Mouse (Mus musculus) heart, postnatal 10 days (tissue): ENCODE results near the gene Syn2. TPM values are rescaled to one million over a fixed set of nuclear protein-coding genes. Genes with fewer than 3 reads are reported as not detected.

ENCODE experiments used
- DNase-seq, 2 experiments: peaks; one replicate each; pipeline ENCODE4 v3.0.0; 2021
- intact Hi-C: fragments of 180-260 bp; cut with DNase I; formaldehyde crosslinking; loops from one replicate; pipeline ENCODE4 v1.15.1; 2025
- total RNA-seq, 2 experiments: library from RNA; stranded (reverse); gene quantifications; 2 replicates each; pipeline ENCODE4 v1.2.3; 2021

Gene Syn2
- total RNA-seq: 1 to 10 TPM; 4.7 to 4.8 TPM

DNA sequence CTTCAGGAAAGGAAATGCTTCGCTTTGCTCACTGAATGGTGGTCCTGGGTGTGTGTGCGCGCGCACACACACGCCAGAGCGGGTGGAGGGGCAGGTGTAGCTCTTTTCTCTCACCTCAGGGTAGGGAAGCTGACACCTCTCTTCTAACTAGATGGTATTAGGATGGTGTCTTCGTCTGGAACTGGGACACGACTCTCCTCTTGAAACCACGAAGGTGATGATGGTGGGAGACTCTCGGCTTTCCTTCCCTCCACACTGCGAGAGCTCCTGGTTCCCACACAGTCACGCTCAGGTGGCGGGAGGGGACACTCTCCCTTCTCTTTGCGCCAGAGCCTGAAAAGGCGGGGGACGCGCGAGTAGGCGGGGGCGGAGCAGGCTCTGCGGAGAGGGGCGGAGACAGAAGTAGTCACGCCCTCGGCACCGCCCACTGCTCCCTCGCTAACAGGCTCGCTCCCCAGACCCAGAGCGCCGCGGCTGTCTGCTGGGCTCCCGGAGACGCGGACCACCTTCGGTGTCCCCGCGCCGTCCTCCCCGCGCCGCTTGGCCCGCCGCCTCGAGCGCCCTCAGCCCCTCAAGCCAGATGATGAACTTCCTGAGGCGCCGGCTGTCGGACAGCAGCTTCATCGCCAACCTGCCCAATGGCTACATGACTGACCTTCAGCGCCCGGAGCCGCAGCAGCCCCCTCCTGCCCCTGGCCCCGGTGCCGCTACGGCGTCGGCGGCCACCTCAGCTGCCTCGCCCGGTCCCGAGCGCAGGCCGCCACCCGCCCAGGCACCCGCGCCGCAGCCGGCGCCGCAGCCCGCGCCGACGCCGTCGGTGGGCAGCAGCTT, at the start of gene Syn2:
Syn2 (plus strand) TSS at position 402 of the 831 bp plus-strand sequence.
- peak; percentile 71 to 75 for DNase-seq
- intact Hi-C loops: no loop called here

DNA sequence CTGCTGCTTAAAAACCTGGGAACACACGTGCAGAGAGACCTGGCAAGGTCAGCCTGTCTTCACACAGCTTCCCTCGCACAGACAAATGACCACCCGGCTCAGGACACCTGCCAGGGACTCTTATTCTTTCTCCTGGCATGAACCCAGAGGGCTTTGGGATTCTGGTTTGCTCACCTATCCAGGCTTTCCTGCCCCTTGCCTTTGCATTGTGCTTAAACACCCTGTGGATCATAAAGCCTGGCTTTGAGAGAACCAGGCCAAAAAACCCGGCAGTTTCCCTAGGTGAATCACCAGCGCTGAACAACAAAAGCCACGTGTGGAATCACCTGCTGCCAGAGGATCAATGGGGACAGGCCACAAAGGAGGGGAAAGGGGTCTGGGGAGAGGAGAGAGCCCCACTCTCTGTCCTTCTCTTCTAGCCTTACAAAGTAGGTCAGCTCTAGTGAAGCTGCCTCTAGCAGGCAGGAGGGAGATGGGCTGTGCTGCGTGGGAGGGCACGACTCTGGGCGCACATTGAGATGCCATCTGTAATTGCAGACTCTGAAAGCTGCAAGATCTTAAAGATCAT, 49.3 kb upstream of the Syn2 start:
- DNase-seq: no peak
- intact Hi-C loops: no loop called here

DNA sequence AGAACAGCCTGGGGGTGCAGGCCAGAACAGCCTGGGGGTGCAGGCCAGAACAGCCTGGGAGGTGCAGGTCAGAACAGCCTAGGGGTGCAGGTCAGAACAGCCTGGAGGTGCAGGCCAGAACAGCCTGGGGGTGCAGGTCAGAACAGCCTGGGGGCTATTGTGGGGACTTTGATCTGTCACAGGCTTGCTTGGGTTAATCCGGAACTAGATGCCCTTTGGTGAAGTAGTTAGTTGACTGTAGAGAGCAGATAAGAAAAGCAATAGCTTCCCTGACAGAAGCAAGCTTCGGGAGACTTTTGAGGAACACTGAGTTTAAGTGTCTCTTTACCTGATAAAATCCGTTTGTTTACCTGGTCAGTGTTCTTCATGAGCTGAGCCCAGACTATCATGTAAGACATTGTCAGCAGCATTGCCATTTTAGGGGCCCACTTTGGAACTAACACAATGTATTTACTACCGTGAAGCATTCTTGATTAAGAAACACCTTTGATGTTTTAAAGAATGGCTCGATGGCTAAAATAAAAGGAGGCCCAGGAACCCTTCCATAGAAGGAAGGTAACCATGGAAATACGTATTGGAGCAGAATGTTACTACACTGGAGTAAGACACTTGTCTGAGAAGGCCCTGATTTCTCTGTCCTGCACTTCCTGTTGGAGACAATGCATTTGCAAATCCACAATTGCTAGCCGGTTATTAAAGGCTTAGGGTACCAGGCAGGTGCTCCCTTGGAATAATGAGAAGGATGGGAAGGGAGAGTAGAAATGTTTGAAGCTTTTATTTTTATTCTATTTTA, 46.2 kb upstream of the Syn2 start:
- DNase-seq: no peak
- intact Hi-C loops: no loop called here

DNA sequence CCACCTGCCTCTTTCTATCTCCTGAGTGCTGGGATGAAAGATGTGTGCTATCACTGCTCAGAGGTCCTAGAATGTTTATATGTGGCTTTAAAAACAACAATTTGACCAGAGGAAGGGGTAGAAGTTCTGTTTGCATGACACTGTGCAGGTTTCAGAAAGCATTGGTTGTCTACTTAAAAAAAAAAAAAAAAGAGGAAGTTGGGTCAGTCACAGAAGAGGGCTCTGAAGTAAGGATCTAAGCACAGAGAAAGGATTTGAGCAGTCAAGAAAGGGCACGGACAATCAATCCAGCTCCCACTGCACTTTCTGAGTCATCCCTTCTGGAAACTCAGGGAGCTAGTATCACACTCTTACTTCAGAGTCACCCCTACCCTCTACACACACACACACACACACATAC, 43.0 kb upstream of the Syn2 start:
- DNase-seq: no peak
- intact Hi-C loops: no loop called here

DNA sequence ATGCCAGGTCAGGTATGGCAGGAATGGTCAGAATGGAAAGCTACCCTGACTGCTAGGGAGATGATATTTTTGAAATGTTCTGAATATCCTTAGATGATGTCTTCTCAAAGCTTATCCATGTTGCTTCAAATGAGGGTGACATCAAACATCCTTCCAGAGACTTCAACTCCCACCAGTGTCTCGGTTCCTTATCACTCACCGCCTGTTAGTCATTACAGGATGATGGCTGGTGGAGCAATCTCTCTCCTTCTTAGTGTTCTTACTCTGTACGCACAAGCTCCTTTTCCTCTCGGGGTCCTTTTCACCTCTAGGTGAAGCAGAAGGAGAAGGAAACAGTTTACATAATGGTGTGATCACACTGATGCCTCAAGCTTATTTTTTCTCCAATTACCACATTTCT, 32.2 kb upstream of the Syn2 start:
- no peak for DNase-seq
- intact Hi-C loops: no loop called here

- DNase-seq: no peak
- intact Hi-C loops: no loop called here
Observed at GRCm38 (mm10) chr6:115111426-115111825, 23.3 kb upstream of the Syn2 start.

DNA sequence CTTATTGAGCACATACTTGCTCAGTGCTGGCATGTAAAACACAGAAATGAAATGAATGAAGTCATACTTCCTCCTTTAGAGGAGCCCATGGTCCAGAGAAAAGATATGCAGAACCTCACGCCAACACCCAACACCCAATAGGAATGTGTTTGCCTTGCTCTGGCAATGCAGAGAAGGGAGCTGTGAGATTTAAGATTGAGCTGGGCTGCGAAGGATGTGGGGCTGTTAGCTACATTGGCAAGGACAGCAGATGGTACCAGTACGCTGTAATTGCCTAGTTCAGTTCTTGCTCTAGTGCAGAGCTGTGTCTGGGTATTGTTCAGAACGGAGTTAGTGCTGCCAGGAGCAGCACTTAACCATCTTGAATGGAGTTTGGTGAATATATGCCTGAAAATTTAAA, 12.5 kb upstream of the Syn2 start:
- DNase-seq: no peak
- intact Hi-C loops: no loop called here

GRCm38 (mm10) chr6:115123262-115124201, 11.2 kb upstream of the Syn2 start:
- intact Hi-C loops: no loop called here
- peak; percentile 11 to 28 for DNase-seq

DNA sequence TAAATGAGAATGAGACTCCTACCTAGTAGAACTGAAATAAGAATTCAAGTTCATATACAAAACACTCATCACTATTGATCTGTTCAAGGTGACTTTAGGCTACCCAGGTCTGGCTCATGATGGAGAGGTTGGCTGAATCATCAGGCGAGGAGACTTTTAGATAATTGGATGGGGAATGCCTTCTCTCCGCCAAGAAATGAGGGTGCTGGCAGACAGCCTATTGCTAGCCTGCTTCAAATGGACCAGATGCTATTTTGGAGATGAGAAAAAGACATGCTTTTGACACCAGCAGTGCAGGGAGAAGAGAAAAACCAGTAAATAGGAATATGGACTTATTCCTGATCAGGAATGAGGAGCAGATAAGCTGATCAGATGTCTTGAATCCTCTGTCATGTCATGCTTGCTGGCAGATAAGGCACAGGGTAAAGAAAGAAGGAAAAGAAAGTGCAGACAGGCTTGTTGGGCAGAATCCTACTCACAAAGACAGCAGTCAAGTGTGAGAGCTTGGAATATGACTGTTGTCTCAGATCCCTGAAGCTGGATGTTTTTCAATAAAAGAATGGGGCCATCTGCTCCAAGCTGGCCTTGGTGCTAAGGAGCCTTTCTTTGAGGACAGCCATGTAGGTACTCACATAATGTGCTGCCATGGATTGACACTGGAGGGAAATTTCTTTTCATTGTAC, 9.9 kb upstream of the Syn2 start:
- intact Hi-C loops: no loop called here
- peak; percentile 49 to 64 for DNase-seq

DNA sequence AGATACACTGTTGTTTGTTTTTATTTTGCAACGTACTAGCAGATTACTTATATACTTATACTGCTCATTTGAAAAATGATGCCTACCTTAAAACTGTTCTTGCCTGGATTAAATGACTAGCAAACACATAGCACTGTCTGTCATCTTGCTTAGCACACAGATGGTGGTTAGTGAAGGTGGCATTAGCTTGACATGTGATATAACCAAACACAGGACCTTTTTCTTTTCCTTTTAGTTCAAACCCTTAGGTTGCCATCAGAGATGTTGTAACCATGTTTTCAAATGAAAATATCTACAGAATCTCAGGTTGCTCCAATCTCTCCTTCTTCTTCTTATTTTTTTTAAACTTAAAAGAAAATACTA, 9.4 kb upstream of the Syn2 start:
- intact Hi-C loops: no loop called here
- no peak for DNase-seq

- intact Hi-C loops: no loop called here
- peak in 1 of 2 experiments; percentile 4 for DNase-seq
Observed at GRCm38 (mm10) chr6:115126232-115126785, 8.4 kb upstream of the Syn2 start.

- DNase-seq: no peak
- intact Hi-C loops: no loop called here
Observed at GRCm38 (mm10) chr6:115126851-115127250, 7.9 kb upstream of the Syn2 start.

DNA sequence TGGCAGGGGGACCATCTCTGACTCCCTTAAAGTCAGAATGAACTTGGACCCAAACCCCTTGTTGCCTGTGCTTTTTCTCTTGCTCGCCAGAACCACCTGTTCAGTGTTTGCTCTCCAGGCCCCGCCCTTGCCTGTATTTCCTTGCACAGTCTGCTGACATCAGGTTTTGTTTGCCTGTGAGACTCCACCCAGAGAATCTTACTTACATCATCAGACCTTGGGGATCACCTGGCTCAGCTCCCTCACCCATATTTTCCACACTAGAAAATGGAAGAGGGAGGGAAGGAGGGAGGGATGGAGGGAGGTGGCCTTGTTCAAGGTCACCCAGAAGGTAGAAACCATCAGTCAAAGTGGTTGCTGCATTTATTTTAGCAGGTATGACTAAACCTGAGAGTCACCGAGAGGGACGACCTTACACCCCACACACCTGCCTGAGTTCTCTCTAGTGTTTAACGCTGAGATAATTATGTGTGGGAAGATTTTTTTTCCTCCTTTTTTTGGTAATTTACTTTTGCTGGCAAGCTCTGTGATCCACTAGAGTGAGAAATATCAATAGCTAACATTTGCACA, 7.4 kb upstream of the Syn2 start:
- intact Hi-C loops: no loop called here
- no peak for DNase-seq

DNA sequence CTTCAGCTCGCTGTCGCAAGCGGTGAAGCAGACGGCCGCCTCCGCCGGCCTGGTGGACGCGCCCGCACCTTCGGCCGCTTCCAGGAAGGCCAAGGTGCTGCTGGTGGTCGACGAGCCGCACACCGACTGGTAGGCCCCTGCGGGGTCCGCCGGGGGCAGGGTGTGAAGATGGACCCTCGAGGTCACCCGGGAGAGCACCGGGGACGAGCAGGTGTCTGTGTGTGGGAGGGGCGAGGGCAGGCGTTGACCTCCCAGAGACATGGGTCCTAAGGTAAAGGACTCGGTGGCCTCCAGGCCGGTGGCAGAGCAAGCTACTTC, 589 bp downstream of the Syn2 start:
- no peak for DNase-seq
- intact Hi-C loops: no loop called here

GRCm38 (mm10) chr6:115136156-115136555, 1.5 kb downstream of the Syn2 start:
- intact Hi-C loops: no loop called here
- no peak for DNase-seq

DNA sequence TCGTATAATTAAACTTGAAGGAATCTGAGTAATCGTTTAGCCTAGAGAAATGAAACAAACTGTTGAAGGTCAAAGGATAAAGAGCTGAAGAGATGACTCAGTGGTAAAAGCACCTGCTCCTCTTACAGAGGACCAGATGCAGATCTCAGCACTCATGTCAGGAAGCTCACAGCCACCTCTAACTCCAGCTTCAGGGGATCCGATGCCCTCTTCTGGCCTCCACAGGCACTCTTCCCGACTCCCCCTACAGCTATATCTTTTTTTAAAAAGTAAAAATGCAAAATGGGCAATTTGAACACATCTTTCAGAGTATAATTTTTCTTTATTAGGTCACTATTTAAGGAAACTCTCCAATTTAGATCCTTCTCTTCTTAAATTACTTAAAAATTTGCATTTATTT, 6.7 kb downstream of the Syn2 start:
- DNase-seq: no peak
- intact Hi-C loops: no loop called here

DNA sequence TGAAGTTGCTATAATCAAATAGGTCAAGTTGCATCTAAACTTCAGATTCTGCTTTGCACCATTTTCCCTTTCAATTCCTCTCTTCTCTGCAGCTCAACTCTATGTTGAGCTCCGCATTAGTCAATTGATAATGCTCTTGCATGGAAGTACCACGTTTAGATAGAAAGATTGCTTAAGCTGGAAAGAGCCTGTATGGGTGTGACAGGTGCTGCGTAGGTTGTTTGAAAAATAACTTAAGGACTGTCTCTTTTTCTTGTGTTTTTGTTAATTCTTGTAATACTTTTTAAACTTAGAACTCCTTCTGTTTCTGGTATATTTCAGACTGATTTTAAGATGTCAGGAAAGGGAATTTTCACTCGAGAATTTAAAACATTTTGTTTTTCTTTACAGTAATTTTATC, 26.5 kb downstream of the Syn2 start:
- intact Hi-C loops: no loop called here
- no peak for DNase-seq

GRCm38 (mm10) chr6:115165863-115166470, 31.3 kb downstream of the Syn2 start:
- DNase-seq: no peak
- intact Hi-C loops: no loop called here

DNA sequence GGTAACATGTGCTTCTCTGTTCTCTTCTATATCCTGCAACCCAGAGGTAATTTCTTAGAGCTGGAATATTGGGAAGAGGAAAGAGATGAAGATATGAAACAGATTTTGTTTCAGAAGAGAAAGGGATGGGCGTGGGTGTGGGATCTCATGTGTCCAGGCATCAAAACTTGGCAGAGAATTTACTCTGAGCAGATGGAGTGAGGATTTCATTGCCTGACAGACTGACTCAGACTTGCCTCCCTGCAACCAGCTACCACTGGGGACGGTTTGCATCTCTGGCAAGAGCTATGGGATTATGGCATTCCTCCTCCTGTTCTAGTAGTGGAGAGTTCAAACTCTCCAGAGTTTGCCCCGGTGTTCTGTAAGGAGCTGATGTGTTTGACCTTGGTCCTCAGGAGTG, 34.2 kb downstream of the Syn2 start:
- intact Hi-C loops: no loop called here
- DNase-seq: no peak
